Mouse (Mus musculus) heart, embryonic 12.5 days (tissue): ENCODE results near the gene Shd. TPM values are rescaled to one million over a fixed set of nuclear protein-coding genes. Genes with fewer than 3 reads are reported as not detected.

Source experiments
- polyA plus RNA-seq: library from polyadenylated mRNA; unstranded; fragments of >200 nt; fragmentation: Nextera tagmentation; extraction: Ambion mirVana; gene quantifications from 2 replicates; pipeline ENCODE4 v1.2.1, GENCODE M21; 2016

The Shd gene
- polyA plus RNA-seq, 1 experiment from 2014 or later, result 9.2 TPM

Other genes starting within 250 kb of the Shd start
- gene Adgre4, start 220.5 kb upstream of the Shd start, polyA plus RNA-seq, result 0.10 TPM in 1 of 2 replicates, not detected in the other
- 6.3 and 7.4 TPM in 2 replicates for gene Zfp119a, start 91.5 kb upstream of the Shd start, polyA plus RNA-seq
- 7.3 and 8.0 TPM in 2 replicates for gene Zfp959, start 78.4 kb upstream of the Shd start, polyA plus RNA-seq
- gene Zfp119b, start 21.0 kb upstream of the Shd start, polyA plus RNA-seq, result 3.1 and 4.3 TPM in 2 replicates
- 0.40 TPM in 1 of 2 replicates, not detected in the other for gene Ebi3, start 17.8 kb upstream of the Shd start, polyA plus RNA-seq
- gene Yju2, start 11.4 kb upstream of the Shd start, polyA plus RNA-seq, result 17.4 and 17.5 TPM in 2 replicates
- 5.2 and 5.6 TPM in 2 replicates for gene Fsd1, start 16.0 kb downstream of the Shd start, polyA plus RNA-seq
- gene Stap2, start 35.1 kb downstream of the Shd start, polyA plus RNA-seq, result 10.2 and 10.4 TPM in 2 replicates
- 75.4 and 78.7 TPM in 2 replicates for gene Mpnd, start 35.2 kb downstream of the Shd start, polyA plus RNA-seq
- gene Sh3gl1, start 66.2 kb downstream of the Shd start, polyA plus RNA-seq, result 93.2 and 96.6 TPM in 2 replicates
- 22.0 and 22.6 TPM in 2 replicates for gene Chaf1a, start 70.0 kb downstream of the Shd start, polyA plus RNA-seq
- 35.5 and 39.8 TPM in 2 replicates for gene Ubxn6, start 104.6 kb downstream of the Shd start, polyA plus RNA-seq
- 93.1 and 95.1 TPM in 2 replicates for gene Hdgfl2, start 109.2 kb downstream of the Shd start, polyA plus RNA-seq
- gene Plin4, start 139.3 kb downstream of the Shd start, polyA plus RNA-seq, result 0.05 and 0.12 TPM in 2 replicates
- gene Plin5, start 147.1 kb downstream of the Shd start, polyA plus RNA-seq, result 0.09 and 0.17 TPM in 2 replicates
- 0.18 TPM in 1 of 2 replicates, not detected in the other for gene Lrg1, start 151.5 kb downstream of the Shd start, polyA plus RNA-seq
- gene Sema6b, start 169.9 kb downstream of the Shd start, polyA plus RNA-seq, result 0.44 and 0.57 TPM in 2 replicates
- gene Tnfaip8l1, start 192.0 kb downstream of the Shd start, polyA plus RNA-seq, result 4.8 and 5.0 TPM in 2 replicates
- 72.9 and 73.2 TPM in 2 replicates for gene Mydgf, start 213.5 kb downstream of the Shd start, polyA plus RNA-seq
- gene Dpp9, start 248.4 kb downstream of the Shd start, polyA plus RNA-seq, result 27.8 and 28.4 TPM in 2 replicates